Mouse (Mus musculus): Measurements from ENCODE around the gene Gm20388. TPM values are rescaled to one million over a fixed set of nuclear protein-coding genes. Genes with fewer than 3 reads are reported as not detected.
"Not testable (repeated sequence)": the region's sequence is repeated elsewhere in the genome, so short reads cannot be mapped to it uniquely, and the experiment has no call there.

Gm20388 gene
- total and polyA plus RNA-seq, 2 experiments from 2014 or later = 51.3 TPM; not detected in 1

DNA sequence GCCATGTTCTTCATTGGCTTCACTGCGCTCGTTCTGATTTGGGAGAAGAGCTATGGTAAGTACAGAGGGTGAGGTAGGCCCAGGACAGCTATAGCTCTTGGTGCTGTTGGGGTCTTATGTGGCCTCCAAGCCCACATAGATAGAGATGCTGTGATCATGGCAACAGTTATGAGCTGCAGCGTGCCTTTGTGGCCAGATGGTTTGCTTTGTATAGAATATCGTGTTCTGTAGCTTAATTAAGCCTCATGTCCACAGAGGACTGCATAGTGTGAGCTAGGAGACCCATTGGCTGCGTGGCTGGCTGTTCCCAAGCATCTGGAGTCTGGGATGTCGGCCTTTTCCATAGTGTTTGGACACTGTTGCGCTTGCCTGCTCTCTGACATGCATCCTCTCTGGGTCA lies 762.7 kb downstream of the Gm20388 start:
- H3K36me3 ChIP-seq (ENCODE audit: insufficient read depth) = peaks cover 46% of the 10 kb centered on the region
- H3K27me3 ChIP-seq (ENCODE audit: insufficient read depth, low read length) = no peaks in the 10 kb centered on the region
- DNase-seq (no peak), ATAC-seq (peak; percentile 24; the same call in 1 of the 2 replicates)
- H3K9ac ChIP-seq = no peak overlapping the region
- H3K4me2 ChIP-seq (ENCODE audit: low read depth) = no peak overlapping the region
- no peaks in the 10 kb centered on the region for H3K9me3 ChIP-seq (ENCODE audit: low read length)
- WGBS = 93% methylated on average over 7 of the region's 7 CpGs
- no peak overlapping the region for H3K4me3 ChIP-seq (ENCODE audit: low read depth, low read length)
- no peaks in the 10 kb centered on the region for H3K4me1 ChIP-seq (ENCODE audit: insufficient read depth)
- no peak overlapping the region for H3K27ac ChIP-seq (ENCODE audit: low read depth, low read length)
- no peak for TF ChIP-seq CTCF (IDR thresholded peaks at IDR 0.05; ENCODE audit: low read depth)

- H3K27ac ChIP-seq (ENCODE audit: low read depth, low read length) = no peak overlapping the region
- WGBS = 77% methylated on average over 8 of the region's 8 CpGs
- H3K4me2 ChIP-seq (ENCODE audit: low read depth) = no peak overlapping the region
- ATAC-seq (no peak), DNase-seq (no peak)
- H3K36me3 ChIP-seq (ENCODE audit: insufficient read depth) = peaks cover 36% of the 10 kb centered on the region
- no peaks in the 10 kb centered on the region for H3K27me3 ChIP-seq (ENCODE audit: insufficient read depth, low read length)
- H3K4me3 ChIP-seq (ENCODE audit: low read depth, low read length) = no peak overlapping the region
- no peaks in the 10 kb centered on the region for H3K4me1 ChIP-seq (ENCODE audit: insufficient read depth)
- H3K9me3 ChIP-seq (ENCODE audit: low read length) = no peaks in the 10 kb centered on the region
- no peak overlapping the region for H3K9ac ChIP-seq
- TF ChIP-seq CTCF (IDR thresholded peaks at IDR 0.05; ENCODE audit: low read depth) = peak; percentile 31; the same call in 1 of the 2 replicates
Observed at GRCm38 (mm10) chr8:120675718-120676117, 765.1 kb downstream of the Gm20388 start.

DNA sequence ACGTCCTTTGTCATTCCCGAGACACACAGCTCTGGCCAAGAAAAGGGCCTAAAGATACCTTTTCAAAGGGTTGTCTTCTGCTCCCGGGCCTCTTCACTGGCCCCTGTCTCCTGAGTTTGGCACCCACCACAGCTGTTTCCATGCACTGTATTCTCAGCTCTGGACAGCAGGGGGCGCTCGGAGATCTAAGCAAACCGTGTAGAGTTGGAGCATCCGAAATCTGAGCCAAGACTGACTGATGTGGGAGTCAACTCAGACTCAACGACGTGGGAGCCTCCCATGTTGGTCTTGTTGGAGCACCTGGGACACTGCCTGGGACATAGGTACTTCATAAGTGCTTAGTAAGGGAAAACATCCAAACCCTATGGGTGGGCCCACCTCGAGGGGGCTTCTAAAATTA lies 767.8 kb downstream of the Gm20388 start:
- Histone ChIP-seq H3K4me2 (ENCODE audit: low read depth) (no peak overlapping the region), H3K4me1 (ENCODE audit: insufficient read depth) (no peaks in the 10 kb centered on the region), H3K9ac (no peak overlapping the region), H3K36me3 (ENCODE audit: insufficient read depth) (peaks cover 17% of the 10 kb centered on the region), H3K4me3 (ENCODE audit: low read depth, low read length) (no peak overlapping the region), H3K9me3 (ENCODE audit: low read length) (no peaks in the 10 kb centered on the region), H3K27me3 (ENCODE audit: insufficient read depth, low read length) (no peaks in the 10 kb centered on the region), H3K27ac (ENCODE audit: low read depth, low read length) (no peak overlapping the region)
- 13% methylated on average over 10 of the region's 10 CpGs for WGBS
- peak; percentile 53 for ATAC-seq
- TF ChIP-seq CTCF (IDR thresholded peaks at IDR 0.05; ENCODE audit: low read depth) = peak; percentile 96
- DNase-seq = peak; percentile 91

- WGBS = 83% methylated on average over 11 of the region's 11 CpGs
- no peaks in the 10 kb centered on the region for H3K27me3 ChIP-seq (ENCODE audit: insufficient read depth, low read length)
- no peak overlapping the region for H3K4me2 ChIP-seq (ENCODE audit: low read depth)
- no peaks in the 10 kb centered on the region for H3K9me3 ChIP-seq (ENCODE audit: low read length)
- no peak overlapping the region for H3K27ac ChIP-seq (ENCODE audit: low read depth, low read length)
- ATAC-seq (no peak), DNase-seq (no peak)
- peaks cover 10% of the 10 kb centered on the region; the same call in 1 of the 2 replicates for H3K36me3 ChIP-seq (ENCODE audit: insufficient read depth)
- no peak overlapping the region for H3K9ac ChIP-seq
- H3K4me3 ChIP-seq (ENCODE audit: low read depth, low read length) = no peak overlapping the region
- H3K4me1 ChIP-seq (ENCODE audit: insufficient read depth) = no peaks in the 10 kb centered on the region
- TF ChIP-seq CTCF (IDR thresholded peaks at IDR 0.05; ENCODE audit: low read depth) = no peak
Observed at GRCm38 (mm10) chr8:120679629-120680387, 769.2 kb downstream of the Gm20388 start.

GRCm38 (mm10) chr8:120680405-120680804 lies 769.8 kb downstream of the Gm20388 start:
- ATAC-seq (peak; percentile 66), DNase-seq (peak; percentile 65)
- H3K9ac ChIP-seq; H3K4me3 ChIP-seq (ENCODE audit: low read depth, low read length); H3K27me3 ChIP-seq (ENCODE audit: insufficient read depth, low read length); H3K4me1 ChIP-seq (ENCODE audit: insufficient read depth); H3K36me3 ChIP-seq (ENCODE audit: insufficient read depth); H3K27ac ChIP-seq (ENCODE audit: low read depth, low read length); H3K9me3 ChIP-seq (ENCODE audit: low read length); H3K4me2 ChIP-seq (ENCODE audit: low read depth): not testable (repeated sequence)
- WGBS = 57% methylated on average over 7 of the region's 7 CpGs
- TF ChIP-seq CTCF (IDR thresholded peaks at IDR 0.05; ENCODE audit: low read depth) = peak; percentile 73

GRCm38 (mm10) chr8:120681113-120681512 lies 770.5 kb downstream of the Gm20388 start:
- Histone ChIP-seq H3K9ac (no peak overlapping the region), H3K36me3 (ENCODE audit: insufficient read depth) (peaks cover 4% of the 10 kb centered on the region; the same call in 1 of the 2 replicates), H3K27ac (ENCODE audit: low read depth, low read length) (no peak overlapping the region), H3K27me3 (ENCODE audit: insufficient read depth, low read length) (no peaks in the 10 kb centered on the region), H3K9me3 (ENCODE audit: low read length) (no peaks in the 10 kb centered on the region), H3K4me2 (ENCODE audit: low read depth) (no peak overlapping the region), H3K4me1 (ENCODE audit: insufficient read depth) (no peaks in the 10 kb centered on the region), H3K4me3 (ENCODE audit: low read depth, low read length) (no peak overlapping the region)
- no peak for TF ChIP-seq CTCF (IDR thresholded peaks at IDR 0.05; ENCODE audit: low read depth)
- DNase-seq (no peak), ATAC-seq (no peak)
- WGBS = 79% methylated on average over 10 of the region's 10 CpGs

GRCm38 (mm10) chr8:120683602-120684001 lies 773.0 kb downstream of the Gm20388 start:
- ATAC-seq (no peak), DNase-seq (no peak)
- H3K9me3 ChIP-seq (ENCODE audit: low read length) = no peaks in the 10 kb centered on the region
- peak; percentile 60 for TF ChIP-seq CTCF (IDR thresholded peaks at IDR 0.05; ENCODE audit: low read depth)
- 14% methylated on average over 10 of the region's 10 CpGs for WGBS
- no peak overlapping the region for H3K27ac ChIP-seq (ENCODE audit: low read depth, low read length)
- H3K4me1 ChIP-seq (ENCODE audit: insufficient read depth) = no peaks in the 10 kb centered on the region
- H3K36me3 ChIP-seq (ENCODE audit: insufficient read depth) = no peaks in the 10 kb centered on the region
- no peak overlapping the region for H3K9ac ChIP-seq
- H3K4me2 ChIP-seq (ENCODE audit: low read depth) = no peak overlapping the region
- H3K27me3 ChIP-seq (ENCODE audit: insufficient read depth, low read length) = no peaks in the 10 kb centered on the region
- H3K4me3 ChIP-seq (ENCODE audit: low read depth, low read length) = no peak overlapping the region

Measured in forebrain, postnatal 0 days (tissue).